Mouse (Mus musculus) intestine, postnatal 0 days (tissue): Measurements from ENCODE around the gene Zcchc17. TPM values are rescaled to one million over a fixed set of nuclear protein-coding genes. Genes with fewer than 3 reads are reported as not detected.

ENCODE experiments used
- ATAC-seq: fragments of 200-750 bp; cut with Nextera tagmentation; 2 replicates; pipeline ENCODE4 v1.8.0; 2017; ENCODE audit warnings: mild to moderate bottlenecking, moderate TSS enrichment, moderate library complexity
- H3K27ac ChIP-seq: fragments of 300-500 bp; sonication (generic); 2 replicates; pipeline ENCODE4 v1.5.1; 2014; ENCODE audit warnings: mild to moderate bottlenecking, low read depth, low read length, moderate library complexity
- H3K27me3 ChIP-seq: fragments of 300-500 bp; sonication (generic); replicated peaks from 2 replicates; pipeline ENCODE4 v1.6.1; 2014; ENCODE audit warnings: low read length, mixed read lengths; ENCODE audit not compliant: control insufficient read depth, insufficient read depth
- H3K36me3 ChIP-seq: fragments of 300-500 bp; sonication (generic); 2 replicates; pipeline ENCODE4 v1.6.1; 2014; ENCODE audit warnings: mild to moderate bottlenecking, moderate library complexity; ENCODE audit not compliant: control insufficient read depth, insufficient read depth
- H3K4me1 ChIP-seq: fragments of 300-500 bp; sonication (generic); replicated peaks from 2 replicates; pipeline ENCODE4 v1.6.1; 2014; ENCODE audit warnings: antibody characterized with exemption, low read length, mixed read lengths; ENCODE audit not compliant: control insufficient read depth, insufficient read depth
- H3K4me2 ChIP-seq: fragments of 300-500 bp; sonication (generic); replicated peaks from 2 replicates; pipeline ENCODE4 v1.6.1; 2014; ENCODE audit warnings: low read depth, mild to moderate bottlenecking, moderate library complexity
- H3K4me3 ChIP-seq: fragments of 300-500 bp; sonication (generic); 2 replicates; pipeline ENCODE4 v1.5.1; 2014; ENCODE audit warnings: low read depth, low read length
- H3K9ac ChIP-seq: fragments of 300-500 bp; sonication (generic); 2 replicates; pipeline ENCODE4 v1.6.1; 2014; ENCODE audit warnings: mild to moderate bottlenecking, low read depth, low read length
- H3K9me3 ChIP-seq: fragments of 300-500 bp; sonication (generic); 2 replicates; pipeline ENCODE4 v1.6.1; 2016; ENCODE audit warnings: mixed run types; ENCODE audit not compliant: control insufficient read depth
- CTCF ChIP-seq: sonication (generic); IDR thresholded peaks from 2 replicates; pipeline ENCODE4 v1.5.1; 2016; ENCODE audit warnings: low read depth, mild to moderate bottlenecking, control low read depth, antibody characterized with exemption, moderate library complexity
- WGBS: fragments of 180-500 bp; shearing (Covaris S2); extraction: QIAGEN DNeasy Blood & Tissue Kit; methylation state at CpG from one replicate; pipeline ENCODE4 v1.1.7; 2014; 5-methylcytosine and 5-hydroxymethylcytosine counted together
- polyA plus RNA-seq: library from polyadenylated mRNA; unstranded; fragments of >200 nt; fragmentation: Nextera tagmentation; extraction: Ambion mirVana; gene quantifications from 2 replicates; pipeline ENCODE4 v1.2.1, GENCODE M21; 2015

Zcchc17 gene
- polyA plus RNA-seq, 1 experiment from 2014 or later: 46.4 TPM

GRCm38 (mm10) chr4:130323607-130324006, 36.1 kb downstream of the Zcchc17 start:
- Histone ChIP-seq H3K36me3 (peaks cover 71% of the 10 kb centered on the region), H3K4me2 (no peak overlapping the region), H3K9me3 (no peaks in the 10 kb centered on the region), H3K27ac (no peak overlapping the region), H3K4me1 (no peaks in the 10 kb centered on the region), H3K9ac (no peak overlapping the region), H3K27me3 (no peaks in the 10 kb centered on the region), H3K4me3 (no peak overlapping the region)
- 81% methylated on average over 5 of the region's 5 CpGs for WGBS
- no peak for ATAC-seq
- TF ChIP-seq CTCF: no peak

GRCm38 (mm10) chr4:130323165-130323564, 36.6 kb downstream of the Zcchc17 start:
- no peak for ATAC-seq
- WGBS: 44% methylated on average over 1 of the region's 1 CpGs
- no peak for TF ChIP-seq CTCF

DNA sequence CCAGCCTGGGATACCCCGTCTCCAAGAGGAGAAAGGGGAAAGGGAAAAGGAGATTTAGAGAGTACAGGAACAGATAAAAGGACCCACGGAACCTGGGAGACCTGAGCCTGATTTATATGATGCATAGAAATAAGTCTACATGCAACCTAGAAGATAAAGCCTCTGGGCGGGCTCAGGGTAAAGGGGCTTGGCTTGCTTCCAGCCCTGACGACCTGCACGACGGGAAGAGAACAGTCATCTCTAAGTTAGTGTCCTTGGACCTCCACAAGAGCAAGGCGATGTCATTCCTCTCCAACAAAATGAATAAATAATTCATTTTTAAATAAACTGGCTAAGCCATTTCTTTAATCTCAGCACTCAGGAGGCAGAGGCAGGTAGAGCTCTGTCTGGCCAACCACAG, 37.2 kb downstream of the Zcchc17 start:
- no peak for ATAC-seq
- H3K27me3 ChIP-seq: no peaks in the 10 kb centered on the region
- H3K36me3 ChIP-seq: peaks cover 74% of the 10 kb centered on the region
- H3K27ac ChIP-seq: no peak overlapping the region
- H3K9ac ChIP-seq: no peak overlapping the region
- H3K9me3 ChIP-seq: no peaks in the 10 kb centered on the region
- H3K4me2 ChIP-seq: no peak overlapping the region
- 72% methylated on average over 7 of the region's 7 CpGs for WGBS
- H3K4me3 ChIP-seq: no peak overlapping the region
- no peaks in the 10 kb centered on the region for H3K4me1 ChIP-seq
- no peak for TF ChIP-seq CTCF

More at GRCm38 (mm10) chr4:130323165-130323564, 36.6 kb downstream of the Zcchc17 start:
- H3K27ac ChIP-seq: no peak overlapping the region
- H3K27me3 ChIP-seq: no peaks in the 10 kb centered on the region
- no peaks in the 10 kb centered on the region for H3K9me3 ChIP-seq
- peaks cover 74% of the 10 kb centered on the region for H3K36me3 ChIP-seq
- H3K4me3 ChIP-seq: no peak overlapping the region
- no peak overlapping the region for H3K9ac ChIP-seq
- H3K4me1 ChIP-seq: no peaks in the 10 kb centered on the region
- H3K4me2 ChIP-seq: no peak overlapping the region

DNA sequence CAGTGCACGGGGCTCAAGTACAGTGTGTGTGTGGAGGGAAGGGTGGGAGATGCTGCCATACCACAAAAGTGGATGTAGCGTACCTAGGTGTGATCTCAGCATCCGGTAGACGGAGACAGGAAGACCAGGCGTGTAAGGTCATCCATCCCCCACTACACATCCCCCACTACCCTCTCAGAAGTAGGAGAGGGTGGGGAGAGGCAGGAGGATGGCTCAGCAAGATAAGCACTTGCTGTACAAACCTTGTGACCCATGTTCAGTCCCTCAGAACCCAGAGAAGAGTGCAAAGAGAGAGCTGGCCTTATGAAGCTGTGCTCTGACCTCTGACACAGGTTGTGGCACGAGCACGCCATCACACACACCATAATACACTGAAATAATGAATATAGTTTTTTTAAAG, 38.1 kb downstream of the Zcchc17 start:
- no peak for ATAC-seq
- H3K9me3 ChIP-seq: no peaks in the 10 kb centered on the region
- H3K4me2 ChIP-seq: no peak overlapping the region
- no peaks in the 10 kb centered on the region for H3K27me3 ChIP-seq
- peaks cover 69% of the 10 kb centered on the region for H3K36me3 ChIP-seq
- no peak for TF ChIP-seq CTCF
- H3K4me1 ChIP-seq: no peaks in the 10 kb centered on the region
- no peak overlapping the region for H3K27ac ChIP-seq
- H3K9ac ChIP-seq: no peak overlapping the region
- 89% methylated on average over 7 of the region's 7 CpGs for WGBS
- no peak overlapping the region for H3K4me3 ChIP-seq

DNA sequence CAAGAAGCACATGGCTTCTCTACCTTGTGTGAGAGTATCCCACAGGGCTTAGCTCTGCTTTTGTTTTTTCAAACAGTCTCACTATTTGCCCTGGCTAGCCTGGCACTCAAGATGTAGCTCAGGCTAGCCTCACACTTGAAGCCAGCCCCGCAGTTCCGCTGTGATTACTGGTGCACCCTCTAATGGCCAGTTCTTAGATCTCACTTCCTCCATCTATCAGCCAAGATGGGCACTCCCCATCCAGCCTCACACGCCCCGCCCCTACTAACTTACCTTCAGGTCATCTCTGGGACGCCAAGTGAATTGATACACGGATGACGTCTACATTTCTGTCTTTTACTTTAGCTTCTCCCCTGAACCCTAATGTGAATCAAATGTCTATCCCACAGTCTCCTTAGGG, 40.2 kb downstream of the Zcchc17 start:
- H3K27ac ChIP-seq: no peak overlapping the region
- no peak overlapping the region for H3K4me2 ChIP-seq
- H3K9ac ChIP-seq: no peak overlapping the region
- no peaks in the 10 kb centered on the region for H3K27me3 ChIP-seq
- 74% methylated on average over 7 of the region's 7 CpGs for WGBS
- no peaks in the 10 kb centered on the region for H3K4me1 ChIP-seq
- peaks cover 67% of the 10 kb centered on the region for H3K36me3 ChIP-seq
- TF ChIP-seq CTCF: peak; percentile 14; the same call in 1 of the 2 replicates
- no peak for ATAC-seq
- H3K9me3 ChIP-seq: no peaks in the 10 kb centered on the region
- H3K4me3 ChIP-seq: no peak overlapping the region

GRCm38 (mm10) chr4:130318122-130318521, 41.6 kb downstream of the Zcchc17 start:
- no peak overlapping the region for H3K27ac ChIP-seq
- 70% methylated on average over 3 of the region's 3 CpGs for WGBS
- H3K4me1 ChIP-seq: no peaks in the 10 kb centered on the region

DNA sequence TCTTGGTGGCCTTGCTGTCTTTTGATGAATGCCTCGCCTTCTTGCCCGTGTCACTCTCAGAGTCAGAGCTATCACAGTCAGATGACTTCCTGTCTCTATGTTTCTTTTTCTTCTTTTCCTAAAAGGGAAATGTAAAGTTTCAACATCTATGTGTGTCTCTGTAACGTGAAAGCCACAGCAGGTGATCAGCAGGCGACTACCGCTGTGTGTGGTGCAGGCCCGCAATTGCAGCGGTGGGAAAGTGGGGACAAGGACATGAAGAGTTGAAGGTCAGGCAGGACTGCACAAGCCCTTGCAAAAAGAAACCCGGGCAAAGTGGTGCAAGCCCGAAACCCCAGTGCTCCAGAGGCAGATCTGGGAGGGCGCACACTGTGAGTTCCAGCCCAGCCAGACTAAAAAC, 43.1 kb downstream of the Zcchc17 start:
- Histone ChIP-seq H3K36me3 (peaks cover 47% of the 10 kb centered on the region), H3K4me1 (no peaks in the 10 kb centered on the region), H3K27ac (no peak overlapping the region), H3K4me3 (no peak overlapping the region), H3K9me3 (no peaks in the 10 kb centered on the region), H3K27me3 (no peaks in the 10 kb centered on the region), H3K4me2 (no peak overlapping the region), H3K9ac (no peak overlapping the region)
- ATAC-seq: no peak
- 86% methylated on average over 10 of the region's 10 CpGs for WGBS
- no peak for TF ChIP-seq CTCF

More at GRCm38 (mm10) chr4:130318122-130318521, 41.6 kb downstream of the Zcchc17 start:
- no peak overlapping the region for H3K4me2 ChIP-seq
- TF ChIP-seq CTCF: no peak
- peaks cover 59% of the 10 kb centered on the region for H3K36me3 ChIP-seq
- no peak for ATAC-seq
- H3K4me3 ChIP-seq: no peak overlapping the region
- no peaks in the 10 kb centered on the region for H3K9me3 ChIP-seq
- no peak overlapping the region for H3K9ac ChIP-seq
- H3K27me3 ChIP-seq: no peaks in the 10 kb centered on the region
